ENCODE assay signal across 8 mouse cellular contexts in genomic region chr12:70148631-70149265, GRCm38 (mm10). TPM values are rescaled to one million over a fixed set of nuclear protein-coding genes. Genes with fewer than 3 reads are reported as not detected.
DNase-seq lines count a peak whose midpoint lies in the region; ATAC-seq and TF ChIP-seq lines count a peak whose summit lies in the region.

No protein-coding gene starts in this region.

- ATAC-seq in megakaryocyte, adult 5-6 weeks (ENCODE audit: poor library complexity, severe bottlenecking): peak; percentile 25; the same call in 1 of the 2 replicates

- H3K4me1 ChIP-seq in lung, adult 2 months (ENCODE audit: control insufficient read depth, insufficient read depth, low read length): peaks cover 24% of the 10 kb centered on the region

- TF ChIP-seq POLR2A in lung, adult 2 months (IDR thresholded peaks at IDR 0.05; ENCODE audit: borderline replicate concordance, extremely low read depth, low read depth, low read length): no peak

- 26% methylated on average over 11 of the region's 11 CpGs for WGBS in lung, adult 2 months

- H3K4me3 ChIP-seq in lung, adult 2 months (replicated peaks; ENCODE audit: extremely low read depth, low read depth, low read length): no peak overlapping the region

- no peak for TF ChIP-seq CTCF in lung, adult 2 months (IDR thresholded peaks at IDR 0.05; ENCODE audit: insufficient read depth, low read length)

- DNase-seq in lung, adult 2 months: peak; percentile 29
- no peak for DNase-seq in lung, postnatal 14 days
- DNase-seq in embryo, embryonic 11 days: peak; percentile 40
- DNase-seq in induced T-regulatory cell, adult 2 months (ENCODE audit: low read depth): peak; percentile 67
- DNase-seq in thymus, postnatal 25 days: peak; percentile 65
- no peak for DNase-seq in frontal cortex, postnatal 36 days (ENCODE audit: low spot score in 2 of 2)
- DNase-seq in urinary bladder, postnatal 4 days (ENCODE audit: low spot score in 2 of 2): no peak

RNA-seq across cellular contexts. Expression of gene Abhd12b, which starts 5.2 kb away (rescaled TPM):
- 0.11 and 0.19 TPM in 2 replicates for polyA plus RNA-seq in lung, adult 2 months (2012; rRNA removed)
- not detected in 2 replicates for total RNA-seq in megakaryocyte, adult 5-6 weeks (2015)
- total RNA-seq in megakaryocyte, adult 5-6 weeks (2017): not detected in 2 replicates

RNA-seq across cellular contexts. Expression of gene Nin, which starts 35.2 kb away (rescaled TPM):
- polyA plus RNA-seq in lung, adult 2 months (2012; rRNA removed): 14.9 and 18.9 TPM in 2 replicates
- total RNA-seq in megakaryocyte, adult 5-6 weeks (2015): 154 and 171 TPM in 2 replicates
- 227 and 264 TPM in 2 replicates for total RNA-seq in megakaryocyte, adult 5-6 weeks (2017)

Comparison
In these comparisons a context has a peak if more than half of its experiments do, and no peak if none do; other contexts are left out.
1. DNase-seq: peak in lung, adult 2 months (single experiment), embryo, embryonic 11 days (single experiment), induced T-regulatory cell, adult 2 months (single experiment) and thymus, postnatal 25 days (single experiment); none in lung, postnatal 14 days (single experiment), frontal cortex, postnatal 36 days (0 of 2) and urinary bladder, postnatal 4 days (0 of 2).